Mouse (Mus musculus): Measurements from ENCODE around the gene Olfr1271.
"Not testable (repeated sequence)": the region's sequence is repeated elsewhere in the genome, so short reads cannot be mapped to it uniquely, and the experiment has no call there.

Gene Olfr1271

DNA sequence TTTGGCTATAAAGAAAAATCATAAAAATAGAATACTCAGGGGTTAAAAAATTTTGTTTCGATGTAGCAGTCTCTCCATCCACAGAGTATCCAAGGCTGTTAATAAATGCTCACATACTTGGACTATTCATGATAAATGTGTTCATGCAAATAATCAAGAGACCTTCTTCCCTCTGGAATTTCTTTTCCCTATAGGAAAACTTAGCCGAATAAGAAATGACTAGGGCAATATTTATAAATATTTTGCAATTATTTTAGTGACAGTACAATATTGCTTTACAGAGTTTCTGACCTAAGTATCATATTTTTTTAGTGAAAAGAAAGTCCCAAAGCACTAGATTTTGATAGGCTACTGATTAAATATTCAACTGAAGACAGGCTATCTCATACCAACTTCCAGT, at the start of gene Olfr1271:
Gene Olfr1271, minus strand, starts transcription at position 101 of the 400 bp plus-strand sequence.
- no peak for DNase-seq

DNA sequence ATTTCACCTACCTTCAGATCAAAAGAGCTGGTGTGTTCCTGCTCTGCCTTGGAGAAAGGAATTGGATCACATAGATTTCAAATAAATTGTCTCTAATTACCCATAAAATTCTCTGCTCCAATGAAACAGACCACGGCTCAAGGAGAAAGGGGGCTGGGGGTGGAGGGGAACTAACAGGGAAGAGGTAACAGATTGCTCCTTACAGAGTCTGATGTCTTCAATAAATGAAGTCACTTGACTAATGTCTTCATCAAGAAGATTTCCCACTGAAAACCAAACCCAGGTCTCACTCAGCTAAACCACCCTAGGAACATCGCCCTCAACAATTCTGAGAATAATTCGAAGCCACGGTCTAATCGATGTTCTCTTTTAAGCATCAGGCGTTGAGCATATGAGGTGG, 21.9 kb upstream of the Olfr1271 start, which contains the start of gene Olfr1272:
Gene Olfr1272, minus strand, starts transcription at position 101 of the 400 bp plus-strand sequence.
- no peak for DNase-seq

DNA sequence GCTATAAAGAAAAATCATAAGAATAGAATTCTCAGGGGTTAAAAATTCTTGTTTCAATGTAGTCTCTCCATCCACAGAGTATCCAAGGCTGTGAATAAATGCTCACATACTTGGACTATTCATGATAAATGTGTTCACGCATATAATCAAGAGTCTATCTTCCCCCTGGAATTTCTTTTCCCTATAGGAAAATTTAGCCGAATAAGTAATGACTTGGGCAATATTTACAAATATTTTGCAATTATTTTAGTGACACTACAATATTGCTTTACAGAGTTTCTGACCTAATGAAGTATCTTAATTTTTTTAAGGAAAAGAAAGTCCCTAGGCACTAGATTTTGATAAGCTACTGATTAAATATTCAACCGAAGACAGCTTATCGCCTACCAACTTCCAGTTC, 13.3 kb downstream of the Olfr1271 start, which contains the start of gene Olfr142:
Gene Olfr142, minus strand, starts transcription at position 101 of the 400 bp plus-strand sequence.
- no peak for DNase-seq

DNA sequence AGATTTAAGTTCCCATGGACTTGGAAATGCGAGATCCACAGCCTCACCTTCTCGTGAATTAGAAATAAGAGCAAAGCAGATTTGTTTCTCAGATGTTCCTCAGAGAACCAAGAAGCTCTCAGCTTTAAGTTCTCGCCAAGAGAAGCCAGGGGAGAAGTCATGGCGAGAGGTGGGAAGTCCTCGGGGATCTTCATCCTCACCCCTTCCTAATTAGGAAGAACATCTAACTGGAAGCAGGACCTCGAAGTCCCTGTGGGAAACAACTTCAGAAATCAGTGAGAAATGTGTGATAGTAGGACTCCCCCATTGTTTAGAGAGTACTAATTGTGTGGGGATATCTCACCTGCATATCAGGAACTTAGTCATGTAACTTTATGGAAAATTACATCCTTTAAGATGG, 46.4 kb downstream of the Olfr1271 start, which contains the start of gene Olfr1506:
Gene Olfr1506, minus strand, starts transcription at position 101 of the 400 bp plus-strand sequence.
- DNase-seq: not testable (repeated sequence)

All from kidney, postnatal 36 days (tissue).